Mouse (Mus musculus) gastrocnemius, adult 2 months (tissue): ENCODE data around the gene Pdzd3. TPM values are rescaled to one million over a fixed set of nuclear protein-coding genes. Genes with fewer than 3 reads are reported as not detected.
"Not testable (repeated sequence)": the region's sequence is repeated elsewhere in the genome, so short reads cannot be mapped to it uniquely, and the experiment has no call there.

Experiments used
- DNase-seq: peaks from one replicate; pipeline ENCODE4 v3.0.0; 2022
- H3K27ac ChIP-seq: fragments of 200-600 bp; 2 replicates; pipeline ENCODE4 v1.8.1; 2022; ENCODE audit warnings: mild to moderate bottlenecking
- H3K4me3 ChIP-seq: fragments of 200-600 bp; 2 replicates; pipeline ENCODE4 v1.8.1; 2022; ENCODE audit warnings: mild to moderate bottlenecking, moderate library complexity
- CTCF ChIP-seq: fragments of 200-600 bp; IDR thresholded peaks from 2 replicates; pipeline ENCODE4 v1.8.1; 2022; ENCODE audit warnings: antibody characterized with exemption, mild to moderate bottlenecking, moderate library complexity
- intact Hi-C: fragments of 180-260 bp; cut with DNase I; formaldehyde crosslinking; loops from one replicate; pipeline ENCODE4 v1.15.1; 2025
- long read RNA-seq, 2 experiments: library from polyadenylated mRNA; stranded (forward); transcript quantifications; one replicate each; pipeline ENCODE4 v2.0.0; 2021
- total RNA-seq, 2 experiments: library from RNA; stranded (reverse); gene quantifications; 2 replicates each; pipeline ENCODE4 v1.2.3; 2021

The Pdzd3 gene
- 1 to 10 TPM in 1 of 2 experiments, under 1 TPM in 1; 0.97 to 1.6 TPM for total RNA-seq
- long read RNA-seq, experiment 1, partial matches to known transcripts: 1 of 3 reads
- long read RNA-seq, experiment 1, other reads (novel, unspliced or antisense): 2 of 3 reads
- long read RNA-seq, experiment 2, partial matches to known transcripts: 1 of 3 reads
- long read RNA-seq, experiment 2, other reads (novel, unspliced or antisense): 2 of 3 reads

DNA sequence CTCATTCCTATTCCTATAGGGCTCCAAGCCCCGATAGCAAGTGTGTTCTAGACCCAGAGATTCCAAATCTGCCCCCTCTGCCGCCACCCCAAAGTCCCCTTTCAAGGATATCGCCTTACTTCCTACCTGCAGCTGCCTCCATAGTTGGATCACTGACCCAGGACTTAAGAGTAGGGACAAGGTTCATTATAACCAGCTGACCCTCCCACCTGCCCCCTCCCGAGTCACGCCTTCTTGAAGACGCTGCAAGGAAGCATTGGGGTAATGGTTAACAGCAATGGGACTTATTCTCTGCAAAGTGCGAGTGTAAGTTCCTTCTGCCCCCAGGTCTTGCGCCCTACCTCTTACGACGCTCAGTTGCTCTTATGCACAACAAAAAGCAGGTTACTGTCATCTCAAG, at the start of gene Pdzd3:
Pdzd3 (minus strand) TSS at position 158 of the 400 bp plus-strand sequence.
- Histone ChIP-seq H3K27ac (no peak within 1 kb of the TSS), H3K4me3 (no peak within 1 kb of the TSS)
- no peak for TF ChIP-seq CTCF
- DNase-seq: no peak
- intact Hi-C loops: no loop called here

- intact Hi-C loops, H3K4me3 ChIP-seq, H3K27ac ChIP-seq, DNase-seq: not testable (repeated sequence)
Observed at GRCm38 (mm10) chr9:44300001-44300400, 48.7 kb upstream of the Pdzd3 start.

DNA sequence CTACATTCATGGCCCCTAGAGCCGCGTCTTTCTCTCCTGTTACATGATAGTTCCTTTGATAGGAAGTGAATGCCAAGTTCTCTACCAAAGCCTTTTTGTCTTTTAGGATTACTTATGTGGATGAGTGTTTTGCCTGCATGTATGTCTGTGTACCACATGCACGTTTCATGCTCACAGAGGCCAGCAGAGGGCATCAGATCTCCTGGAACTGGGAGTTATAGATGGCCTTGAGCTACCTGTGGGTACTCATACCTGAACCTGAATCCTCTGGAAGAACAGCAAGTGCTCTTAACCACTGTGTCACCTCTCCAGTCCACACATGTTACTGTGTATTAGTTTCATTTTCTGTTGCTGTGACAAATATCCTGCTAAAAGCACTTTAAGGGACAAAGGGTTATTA, 41.2 kb upstream of the Pdzd3 start:
- peak; percentile 67 for TF ChIP-seq CTCF
- intact Hi-C loops: loop anchor here (1.0 kb wide), 1 partner anchor 65 kb away; no protein-coding TSS in a partner anchor
- DNase-seq: no peak
- H3K4me3 ChIP-seq: no peak overlapping the region
- no peak overlapping the region for H3K27ac ChIP-seq

DNA sequence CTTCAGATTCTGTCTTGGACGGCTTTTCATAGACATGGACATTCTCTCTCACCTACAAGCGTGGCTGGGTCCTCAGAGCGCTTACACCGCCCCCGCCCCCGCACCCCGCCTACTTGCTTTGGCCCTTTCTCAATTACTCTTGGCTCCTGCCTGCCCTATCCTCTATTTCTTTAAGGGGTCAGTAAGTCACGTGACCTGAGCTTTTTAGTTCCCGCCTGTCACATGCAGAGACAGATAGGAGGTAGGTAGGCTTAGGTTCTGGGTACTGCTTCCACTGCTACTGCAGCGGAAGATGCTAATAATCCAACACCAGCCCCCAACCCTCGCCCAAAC, 37.7 kb upstream of the Pdzd3 start:
- DNase-seq: no peak
- no peak for TF ChIP-seq CTCF
- no peak overlapping the region for H3K27ac ChIP-seq
- intact Hi-C loops: no loop called here
- H3K4me3 ChIP-seq: no peak overlapping the region

GRCm38 (mm10) chr9:44288076-44288958, 37.0 kb upstream of the Pdzd3 start, which contains the start of gene Abcg4:
Gene Abcg4 (minus strand): TSS chr9:44288615.
- Histone ChIP-seq H3K27ac (peak within 1 kb of the TSS; percentile 46), H3K4me3 (peak within 1 kb of the TSS; percentile 78)
- no peak for TF ChIP-seq CTCF
- intact Hi-C loops: no loop called here
- peak; percentile 43 for DNase-seq

- TF ChIP-seq CTCF: no peak
- Histone ChIP-seq H3K4me3 (peak overlapping the region; percentile 78), H3K27ac (peak overlapping the region; percentile 46)
- intact Hi-C loops: no loop called here
- peak; percentile 48 for DNase-seq
Observed at GRCm38 (mm10) chr9:44287401-44288075, 36.3 kb upstream of the Pdzd3 start.

DNA sequence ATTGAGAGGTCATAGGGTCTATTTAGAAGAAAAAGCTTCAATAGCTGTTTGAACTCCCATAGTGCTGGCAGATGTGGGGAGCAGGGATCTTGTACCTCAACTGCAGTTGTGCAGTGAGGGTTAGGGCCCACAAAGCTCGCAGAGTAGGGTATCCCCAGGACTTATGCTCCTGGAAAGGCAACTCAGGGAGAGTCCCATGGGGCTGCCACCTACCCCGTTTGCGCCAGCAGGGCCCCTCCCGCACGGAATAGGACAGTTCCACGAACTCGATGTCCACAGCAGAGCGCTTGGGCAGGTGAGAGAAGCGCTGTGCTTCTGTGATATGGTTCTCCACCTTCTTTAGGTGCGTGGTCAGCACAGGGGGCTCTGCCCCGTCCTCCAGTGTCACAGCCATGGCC, 35.7 kb upstream of the Pdzd3 start:
- TF ChIP-seq CTCF: no peak
- DNase-seq: no peak
- H3K4me3 ChIP-seq: peak overlapping the region; percentile 78
- intact Hi-C loops: no loop called here
- no peak overlapping the region for H3K27ac ChIP-seq

- no peak overlapping the region for H3K4me3 ChIP-seq
- intact Hi-C loops: no loop called here
- DNase-seq: peak; percentile 50
Observed at GRCm38 (mm10) chr9:44286256-44286850, 35.1 kb upstream of the Pdzd3 start.

DNA sequence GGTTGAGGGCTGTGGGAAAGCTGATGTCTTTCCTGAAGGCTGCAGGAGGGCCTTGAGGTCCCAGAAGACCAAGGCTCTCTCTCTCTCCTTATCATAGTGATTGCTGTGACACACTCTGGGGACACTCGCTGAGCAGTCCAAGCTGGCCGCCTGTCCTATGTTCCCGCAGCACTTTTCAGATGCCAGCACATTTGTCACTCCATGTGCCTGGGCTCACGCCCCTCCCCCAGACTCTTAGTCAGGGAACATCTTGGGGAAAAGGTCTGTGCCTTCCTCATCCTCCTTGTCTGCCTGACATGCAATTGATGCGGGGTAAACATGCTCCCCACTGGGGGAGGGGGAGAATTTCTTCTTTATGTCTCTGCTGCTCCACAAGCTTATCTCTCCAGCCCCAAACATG, 31.9 kb upstream of the Pdzd3 start:
- intact Hi-C loops: no loop called here
- H3K4me3 ChIP-seq: no peak overlapping the region
- no peak overlapping the region for H3K27ac ChIP-seq
- no peak for TF ChIP-seq CTCF
- DNase-seq: no peak

More at GRCm38 (mm10) chr9:44286256-44286850, 35.1 kb upstream of the Pdzd3 start:
- no peak for TF ChIP-seq CTCF
- no peak overlapping the region for H3K27ac ChIP-seq

DNA sequence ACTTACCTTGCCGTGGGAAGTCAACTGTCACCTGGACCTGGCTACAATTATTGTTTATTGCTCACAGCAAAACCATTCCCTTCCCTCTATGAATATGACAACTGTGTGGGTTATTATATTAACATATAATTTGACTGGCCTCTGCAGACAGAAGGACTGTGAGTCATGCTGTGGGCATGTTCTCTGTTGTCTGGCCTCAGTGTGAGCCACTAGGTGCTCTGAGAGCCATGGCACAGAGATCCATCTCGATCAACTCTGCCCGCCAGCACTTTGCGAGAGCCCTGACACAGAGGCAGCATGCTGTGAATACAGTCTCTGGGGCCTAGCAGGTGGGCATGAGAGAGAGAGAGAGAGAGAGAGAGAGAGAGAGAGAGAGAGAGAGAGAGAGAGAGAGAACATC, 18.7 kb upstream of the Pdzd3 start:
- no peak overlapping the region for H3K27ac ChIP-seq
- intact Hi-C loops: loop anchor here (1.0 kb wide), 1 partner anchor 31 kb away; no protein-coding TSS in a partner anchor
- H3K4me3 ChIP-seq: no peak overlapping the region
- DNase-seq: no peak
- TF ChIP-seq CTCF: no peak

- DNase-seq: peak; percentile 39
- no peak overlapping the region for H3K27ac ChIP-seq
- intact Hi-C loops: loop anchor here (1.0 kb wide), 1 partner anchor 30 kb away; no protein-coding TSS in a partner anchor
- peak; percentile 69 for TF ChIP-seq CTCF
- H3K4me3 ChIP-seq: no peak overlapping the region
Observed at GRCm38 (mm10) chr9:44269077-44269476, 17.8 kb upstream of the Pdzd3 start.

DNA sequence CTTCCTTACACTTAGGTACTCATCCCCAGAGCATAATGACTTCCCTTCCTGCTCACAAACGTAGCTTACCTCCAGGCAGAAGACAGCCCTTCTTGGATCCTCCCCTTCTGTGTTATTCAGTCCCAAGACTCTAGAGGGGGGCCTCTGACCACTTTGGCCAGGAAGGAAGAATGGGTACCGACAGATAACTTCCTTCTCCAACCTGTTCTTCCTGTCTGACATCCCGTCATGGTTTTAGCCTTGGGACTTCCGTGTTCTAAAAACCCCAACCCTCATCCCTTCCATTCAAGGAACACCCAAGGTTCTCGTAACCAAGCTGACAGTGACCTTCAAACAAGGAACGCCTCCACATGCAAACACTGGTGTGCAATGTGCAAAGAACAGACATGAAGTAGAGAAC, 17.2 kb upstream of the Pdzd3 start, which contains the start of gene Nlrx1:
Nlrx1 (minus strand) TSS at position 168 of the 400 bp plus-strand sequence.
- TF ChIP-seq CTCF: no peak
- Histone ChIP-seq H3K4me3 (peak within 1 kb of the TSS; percentile 86), H3K27ac (peak within 1 kb of the TSS; percentile 97)
- intact Hi-C loops: no loop called here
- no peak for DNase-seq
